Mouse (Mus musculus) forebrain, embryonic 13.5 days (tissue): ENCODE measurements around the gene Slc8a1. TPM values are rescaled to one million over a fixed set of nuclear protein-coding genes. Genes with fewer than 3 reads are reported as not detected.

Experiments used
- ATAC-seq: fragments of 200-750 bp; cut with Nextera tagmentation; 2 replicates; pipeline ENCODE4 v1.8.0; 2017
- H3K27ac ChIP-seq: fragments of 300-500 bp; sonication (generic); 2 replicates; pipeline ENCODE4 v1.5.1; 2015; ENCODE audit warnings: inconsistent platforms, mild to moderate bottlenecking, moderate library complexity
- H3K27me3 ChIP-seq: fragments of 300-500 bp; sonication (generic); 2 replicates; pipeline ENCODE4 v1.6.1; 2015; ENCODE audit warnings: mild to moderate bottlenecking, inconsistent platforms
- H3K36me3 ChIP-seq: fragments of 300-500 bp; sonication (generic); 2 replicates; pipeline ENCODE4 v1.6.1; 2015; ENCODE audit warnings: mild to moderate bottlenecking, inconsistent platforms; ENCODE audit not compliant: poor library complexity, severe bottlenecking
- H3K4me1 ChIP-seq: fragments of 300-500 bp; sonication (generic); 2 replicates; pipeline ENCODE4 v1.6.1; 2015; ENCODE audit warnings: inconsistent platforms
- H3K4me2 ChIP-seq: fragments of 300-500 bp; sonication (generic); 2 replicates; pipeline ENCODE4 v1.6.1; 2015; ENCODE audit warnings: inconsistent platforms, mild to moderate bottlenecking, moderate library complexity
- H3K4me3 ChIP-seq: fragments of 300-500 bp; sonication (generic); 2 replicates; pipeline ENCODE4 v1.5.1; 2015; ENCODE audit warnings: mild to moderate bottlenecking, inconsistent platforms
- H3K9ac ChIP-seq: fragments of 300-500 bp; sonication (generic); 2 replicates; pipeline ENCODE4 v1.6.1; 2015; ENCODE audit warnings: mild to moderate bottlenecking, inconsistent platforms
- H3K9me3 ChIP-seq: fragments of 300-500 bp; sonication (generic); replicated peaks from 2 replicates; pipeline ENCODE4 v1.6.1; 2016; ENCODE audit warnings: inconsistent platforms
- WGBS: fragments of 180-500 bp; shearing (Covaris S2); methylation state at CpG from one replicate; pipeline ENCODE4 v1.1.7; 2015; 5-methylcytosine and 5-hydroxymethylcytosine counted together
- polyA plus RNA-seq: library from polyadenylated mRNA; unstranded; fragments of >200 nt; fragmentation: Nextera tagmentation; extraction: Ambion mirVana; gene quantifications from 2 replicates; pipeline ENCODE4 v1.2.1, GENCODE M21; 2015

The Slc8a1 gene
- polyA plus RNA-seq, result 5.6 and 6.8 TPM in 2 replicates

GRCm38 (mm10) chr17:81738311-81738755 lies at the start of gene Slc8a1:
TSS of gene Slc8a1 (minus strand) at chr17:81738377.
- peak; percentile 86 for ATAC-seq
- H3K36me3 ChIP-seq, result no peaks in the 10 kb centered on the region
- WGBS, result 77% methylated on average over 14 of the region's 14 CpGs
- no peak within 1 kb of the TSS for H3K27ac ChIP-seq
- 0 out of 2 replicates have a peak, but pooled peaks cover 7% of the 10 kb centered on the region for H3K4me1 ChIP-seq
- no peak within 1 kb of the TSS for H3K9ac ChIP-seq
- H3K27me3 ChIP-seq, result no peaks in the 10 kb centered on the region
- no peak within 1 kb of the TSS for H3K4me3 ChIP-seq
- no peak within 1 kb of the TSS for H3K4me2 ChIP-seq
- no peaks in the 10 kb centered on the region for H3K9me3 ChIP-seq

DNA sequence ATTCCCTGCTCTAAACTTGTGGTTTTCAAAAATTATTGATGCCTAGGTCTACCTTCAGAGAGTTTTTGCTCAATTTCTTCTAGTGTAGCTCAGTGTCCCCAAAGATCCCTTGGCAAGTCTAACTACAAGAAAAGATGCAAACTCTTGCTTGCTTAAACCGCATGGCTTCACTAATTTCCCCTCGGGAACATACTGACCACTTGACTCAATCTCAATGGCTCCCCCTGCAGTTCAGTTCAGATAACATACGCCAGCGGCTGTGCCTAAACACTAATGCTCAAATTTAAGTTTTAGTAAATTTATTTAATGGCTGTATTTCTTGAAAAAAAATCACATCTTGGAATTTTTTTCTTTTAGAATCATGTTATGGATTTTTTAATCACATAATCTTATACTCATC lies 49.2 kb upstream of the Slc8a1 start:
- Histone ChIP-seq H3K4me2 (no peak overlapping the region), H3K4me1 (no peaks in the 10 kb centered on the region), H3K9ac (no peak overlapping the region), H3K27ac (no peak overlapping the region), H3K27me3 (no peaks in the 10 kb centered on the region), H3K36me3 (no peaks in the 10 kb centered on the region), H3K9me3 (no peaks in the 10 kb centered on the region), H3K4me3 (no peak overlapping the region)
- 39% methylated on average over 4 of the region's 4 CpGs for WGBS
- peak; percentile 58; the same call in 1 of the 2 replicates for ATAC-seq

DNA sequence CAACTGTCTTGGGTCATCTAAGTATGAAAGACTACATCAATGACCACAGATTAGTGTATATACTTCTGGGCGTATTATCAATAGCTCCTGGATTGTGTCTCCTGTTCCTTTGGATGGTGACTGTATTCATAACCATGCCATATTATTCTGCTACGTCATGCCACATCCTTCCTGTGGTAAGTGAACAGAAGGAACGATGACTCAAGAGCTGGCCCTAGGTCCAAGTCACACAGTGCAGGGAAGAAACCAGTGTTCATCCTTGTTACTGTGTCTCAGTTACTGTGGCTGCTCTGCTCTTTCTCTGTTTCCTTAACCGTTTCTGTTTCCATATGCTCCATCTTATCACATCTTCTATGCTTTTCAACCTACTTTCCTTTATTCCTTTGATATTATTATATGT lies 44.1 kb upstream of the Slc8a1 start:
- Histone ChIP-seq H3K36me3 (no peaks in the 10 kb centered on the region), H3K27me3 (no peaks in the 10 kb centered on the region), H3K9ac (no peak overlapping the region), H3K27ac (no peak overlapping the region), H3K4me3 (no peak overlapping the region), H3K4me1 (no peaks in the 10 kb centered on the region), H3K9me3 (no peaks in the 10 kb centered on the region), H3K4me2 (no peak overlapping the region)
- WGBS, result 90% methylated on average over 4 of the region's 4 CpGs
- ATAC-seq, result no peak

DNA sequence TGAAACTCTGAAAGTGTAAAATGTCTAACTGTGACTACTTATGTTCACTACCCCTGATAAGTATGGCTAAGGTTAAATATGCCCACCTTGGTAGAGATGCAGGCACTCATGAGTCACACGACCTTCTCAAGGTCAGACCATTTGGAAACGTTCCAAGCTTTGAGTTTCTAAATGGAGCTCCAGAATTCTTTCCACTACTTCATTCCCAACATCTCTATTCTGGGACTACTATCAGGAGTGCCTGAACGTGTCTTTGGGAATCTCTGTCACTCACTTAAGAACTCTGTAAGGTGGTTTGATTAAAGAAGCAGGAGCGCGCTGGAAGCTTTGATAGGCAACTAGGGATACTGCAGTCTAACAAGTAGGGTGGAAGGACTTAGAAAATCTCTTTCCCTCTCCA lies 43.3 kb upstream of the Slc8a1 start:
- H3K4me2 ChIP-seq, result no peak overlapping the region
- H3K4me3 ChIP-seq, result no peak overlapping the region
- no peaks in the 10 kb centered on the region for H3K9me3 ChIP-seq
- H3K9ac ChIP-seq, result no peak overlapping the region
- ATAC-seq, result no peak
- no peaks in the 10 kb centered on the region for H3K4me1 ChIP-seq
- WGBS, result 85% methylated on average over 5 of the region's 5 CpGs
- H3K27ac ChIP-seq, result no peak overlapping the region
- no peaks in the 10 kb centered on the region for H3K36me3 ChIP-seq
- no peaks in the 10 kb centered on the region for H3K27me3 ChIP-seq

- no peak overlapping the region for H3K27ac ChIP-seq
- H3K4me3 ChIP-seq, result no peak overlapping the region
- ATAC-seq, result no peak
Observed at GRCm38 (mm10) chr17:81779883-81780282, 41.7 kb upstream of the Slc8a1 start.

DNA sequence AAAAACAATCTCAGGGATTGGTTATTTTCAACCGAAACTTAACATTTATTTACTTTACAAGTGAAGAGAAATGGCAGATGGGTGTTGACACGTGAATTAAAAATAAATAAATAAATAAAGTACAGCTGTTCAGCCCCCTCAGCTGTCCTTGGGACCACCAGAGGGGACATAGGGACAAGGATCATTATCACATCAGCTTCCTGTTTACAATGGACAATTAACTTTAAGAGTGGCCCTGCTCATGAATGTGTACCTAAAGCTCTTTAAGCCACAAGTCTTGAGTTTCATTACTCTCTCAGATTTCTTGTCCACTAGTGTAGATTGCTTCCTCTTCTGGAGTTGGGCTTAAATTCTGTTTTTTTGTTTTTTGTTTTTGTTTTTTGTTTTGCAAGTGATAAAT lies 12.5 kb upstream of the Slc8a1 start:
- Histone ChIP-seq H3K9me3 (no peaks in the 10 kb centered on the region), H3K9ac (no peak overlapping the region), H3K36me3 (no peaks in the 10 kb centered on the region), H3K4me3 (no peak overlapping the region), H3K4me2 (no peak overlapping the region), H3K4me1 (no peaks in the 10 kb centered on the region), H3K27me3 (no peaks in the 10 kb centered on the region), H3K27ac (no peak overlapping the region)
- WGBS, result 75% methylated on average over 2 of the region's 2 CpGs
- no peak for ATAC-seq

More at GRCm38 (mm10) chr17:81779883-81780282, 41.7 kb upstream of the Slc8a1 start:
- Histone ChIP-seq H3K4me2 (no peak overlapping the region), H3K4me1 (no peaks in the 10 kb centered on the region), H3K27me3 (no peaks in the 10 kb centered on the region), H3K9me3 (no peaks in the 10 kb centered on the region), H3K9ac (no peak overlapping the region), H3K36me3 (no peaks in the 10 kb centered on the region)
- 89% methylated on average over 4 of the region's 4 CpGs for WGBS

DNA sequence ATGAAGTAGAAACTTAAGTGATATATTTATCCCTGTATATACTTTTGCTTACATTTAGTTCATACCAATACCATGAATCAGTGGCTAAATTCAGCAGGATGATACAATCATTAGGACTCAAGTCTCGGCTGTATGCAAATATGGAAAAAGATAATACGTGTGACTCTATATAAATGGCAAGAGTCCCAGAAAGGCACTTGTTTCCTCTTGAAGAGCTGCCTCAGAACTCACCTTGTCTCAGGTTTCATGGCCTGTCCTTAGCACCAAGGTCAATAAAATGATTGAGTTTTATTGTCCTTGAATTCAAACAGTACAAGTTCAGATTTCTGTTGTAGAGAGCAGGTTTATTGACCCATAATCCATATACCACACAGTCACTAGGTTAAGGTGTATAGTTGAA lies 4.9 kb upstream of the Slc8a1 start:
- Histone ChIP-seq H3K4me3 (no peak overlapping the region), H3K27ac (no peak overlapping the region)

GRCm38 (mm10) chr17:81740576-81740975 lies 2.4 kb upstream of the Slc8a1 start:
- ATAC-seq, result no peak
- H3K9ac ChIP-seq, result no peak overlapping the region
- H3K9me3 ChIP-seq, result no peaks in the 10 kb centered on the region; the same call in 1 of the 2 replicates
- H3K4me2 ChIP-seq, result no peak overlapping the region
- no peaks in the 10 kb centered on the region for H3K27me3 ChIP-seq
- no peak overlapping the region for H3K4me3 ChIP-seq
- WGBS, result 81% methylated on average over 6 of the region's 6 CpGs
- no peaks in the 10 kb centered on the region for H3K36me3 ChIP-seq
- no peak overlapping the region for H3K27ac ChIP-seq
- H3K4me1 ChIP-seq, result 0 out of 2 replicates have a peak, but pooled peaks cover 7% of the 10 kb centered on the region

More for the DNA sequence above, 4.9 kb upstream of the Slc8a1 start:
- 81% methylated on average over 2 of the region's 2 CpGs for WGBS
- Histone ChIP-seq H3K9me3 (no peaks in the 10 kb centered on the region; the same call in 1 of the 2 replicates), H3K4me1 (0 out of 2 replicates have a peak, but pooled peaks cover 7% of the 10 kb centered on the region), H3K36me3 (no peaks in the 10 kb centered on the region), H3K9ac (no peak overlapping the region), H3K4me2 (no peak overlapping the region), H3K27me3 (no peaks in the 10 kb centered on the region)
- ATAC-seq, result no peak

DNA sequence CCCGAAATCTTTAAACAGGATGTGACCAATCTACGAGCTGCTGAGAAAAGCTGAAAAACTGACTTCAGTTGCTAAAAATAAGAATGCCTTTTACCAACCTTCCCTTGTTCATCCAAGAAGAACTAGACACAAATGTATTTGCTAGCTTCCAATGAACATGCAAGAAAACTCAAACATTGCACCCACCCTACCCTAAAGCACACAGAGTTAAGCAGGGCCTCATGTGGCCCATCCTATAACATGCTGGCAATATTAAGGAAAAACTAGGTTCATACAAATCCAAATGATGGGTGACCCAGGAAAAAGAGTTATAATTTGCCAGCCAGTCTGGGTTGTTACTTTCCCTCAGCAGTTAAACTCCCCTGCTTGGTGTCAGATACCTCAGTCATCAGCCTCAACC lies 398 bp downstream of the Slc8a1 start:
- H3K9me3 ChIP-seq, result no peaks in the 10 kb centered on the region
- H3K4me1 ChIP-seq, result 0 out of 2 replicates have a peak, but pooled peaks cover 7% of the 10 kb centered on the region
- no peak overlapping the region for H3K9ac ChIP-seq
- H3K4me3 ChIP-seq, result no peak overlapping the region
- ATAC-seq, result no peak
- H3K4me2 ChIP-seq, result no peak overlapping the region
- H3K27ac ChIP-seq, result no peak overlapping the region
- 97% methylated on average over 2 of the region's 2 CpGs for WGBS
- H3K36me3 ChIP-seq, result no peaks in the 10 kb centered on the region
- no peaks in the 10 kb centered on the region for H3K27me3 ChIP-seq

DNA sequence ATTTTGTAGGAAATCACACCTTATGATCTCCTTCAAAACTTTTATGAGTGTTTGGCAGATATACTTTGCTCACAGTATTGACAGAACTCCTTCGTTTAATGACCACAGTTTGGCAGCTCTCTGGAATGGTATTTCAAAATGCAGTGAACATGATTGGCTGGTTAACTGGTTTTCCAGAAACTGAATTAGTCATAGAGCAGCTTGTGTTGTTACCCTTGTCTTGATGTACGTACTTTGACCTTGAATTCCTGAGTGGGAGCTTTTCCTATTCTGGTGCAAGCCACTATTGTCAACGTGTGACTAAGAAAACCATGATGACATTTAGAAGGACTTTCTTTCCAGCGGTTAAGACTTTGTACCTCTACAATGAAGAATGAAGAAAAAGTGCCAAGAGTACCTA lies 868 bp downstream of the Slc8a1 start:
- WGBS, result 77% methylated on average over 4 of the region's 4 CpGs
- H3K36me3 ChIP-seq, result no peaks in the 10 kb centered on the region
- H3K4me3 ChIP-seq, result no peak overlapping the region
- H3K9ac ChIP-seq, result no peak overlapping the region
- ATAC-seq, result no peak
- no peak overlapping the region for H3K27ac ChIP-seq
- no peak overlapping the region for H3K4me2 ChIP-seq
- H3K27me3 ChIP-seq, result no peaks in the 10 kb centered on the region
- H3K4me1 ChIP-seq, result 0 out of 2 replicates have a peak, but pooled peaks cover 7% of the 10 kb centered on the region
- H3K9me3 ChIP-seq, result no peaks in the 10 kb centered on the region

DNA sequence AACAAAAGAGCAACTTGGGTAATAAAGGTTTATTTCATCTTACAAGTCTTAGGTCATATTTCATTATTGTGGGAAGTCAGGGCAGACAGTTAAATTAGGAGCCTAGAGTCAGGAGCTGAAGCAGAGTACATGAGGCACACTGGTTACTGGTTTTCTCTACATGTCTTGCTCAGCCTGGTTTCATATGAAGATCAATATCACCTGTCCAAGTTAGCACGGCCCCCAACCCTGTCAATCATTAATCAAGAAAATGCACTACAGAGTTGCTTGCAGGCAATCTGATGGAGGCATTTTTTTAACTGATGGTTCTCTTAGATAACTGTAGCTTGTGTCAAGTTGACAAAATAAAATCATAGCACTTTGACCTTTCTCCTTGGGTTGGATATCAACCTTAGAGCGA lies 2.6 kb downstream of the Slc8a1 start:
- no peaks in the 10 kb centered on the region for H3K9me3 ChIP-seq
- 0 out of 2 replicates have a peak, but pooled peaks cover 7% of the 10 kb centered on the region for H3K4me1 ChIP-seq
- no peak for ATAC-seq
- 88% methylated on average over 2 of the region's 2 CpGs for WGBS
- H3K27me3 ChIP-seq, result no peaks in the 10 kb centered on the region
- H3K9ac ChIP-seq, result no peak overlapping the region
- no peaks in the 10 kb centered on the region for H3K36me3 ChIP-seq
- no peak overlapping the region for H3K4me3 ChIP-seq
- no peak overlapping the region for H3K4me2 ChIP-seq
- no peak overlapping the region for H3K27ac ChIP-seq

- Histone ChIP-seq H3K27me3 (no peaks in the 10 kb centered on the region), H3K27ac (no peak overlapping the region), H3K4me3 (no peak overlapping the region), H3K4me2 (no peak overlapping the region), H3K9me3 (no peaks in the 10 kb centered on the region), H3K4me1 (no peaks in the 10 kb centered on the region), H3K9ac (no peak overlapping the region), H3K36me3 (no peaks in the 10 kb centered on the region)
- no peak for ATAC-seq
- WGBS, result 89% methylated on average over 4 of the region's 4 CpGs
Observed at GRCm38 (mm10) chr17:81729891-81730290, 8.3 kb downstream of the Slc8a1 start.

- no peaks in the 10 kb centered on the region for H3K36me3 ChIP-seq
- no peak overlapping the region for H3K27ac ChIP-seq
- H3K27me3 ChIP-seq, result no peaks in the 10 kb centered on the region
- WGBS, result 83% methylated on average over 1 of the region's 1 CpGs
- no peaks in the 10 kb centered on the region for H3K4me1 ChIP-seq
- H3K4me2 ChIP-seq, result no peak overlapping the region
- H3K9ac ChIP-seq, result no peak overlapping the region
- no peaks in the 10 kb centered on the region for H3K9me3 ChIP-seq
- no peak for ATAC-seq
- no peak overlapping the region for H3K4me3 ChIP-seq
Observed at GRCm38 (mm10) chr17:81712273-81712751, 25.9 kb downstream of the Slc8a1 start.
